Comparison of ENCODE assay signal across 10 mouse cellular contexts in genomic region chr14:33734446-33735043, GRCm38 (mm10).
A peak's percentile ranks its signal among the peaks of the same experiment; 100 is the strongest.
DNase-seq lines count a peak whose midpoint lies in the region; ATAC-seq and TF ChIP-seq lines count a peak whose summit lies in the region.
"Had no signal": no experiment of that assay in that cellular context is flagged by ENCODE, and none has a peak within 500 bp of the region (broad histone marks: within the 10 kb centered on the region; RNA-seq: fewer than 3 reads in every experiment).

No protein-coding gene starts in this region.

- TF ChIP-seq CTCF in kidney, adult 2 months (conservative IDR thresholded peaks at IDR 0.05; ENCODE audit: insufficient read depth, insufficient read length, low read depth, low read length) = no peak
- no peak for TF ChIP-seq CTCF in cerebellum, adult 2 months (IDR thresholded peaks at IDR 0.05; ENCODE audit: borderline replicate concordance, insufficient read depth, low read depth, low read length)
- no peak for TF ChIP-seq CTCF in intestine, postnatal 0 days (IDR thresholded peaks at IDR 0.05; ENCODE audit: low read depth)

- no peaks in the 10 kb centered on the region for H3K27me3 ChIP-seq in kidney, adult 2 months (replicated peaks; ENCODE audit: control insufficient read depth, insufficient read depth, low read length)
- H3K27me3 ChIP-seq in kidney, embryonic 16.5 days (ENCODE audit: insufficient read depth, low read length) = no peaks in the 10 kb centered on the region
- no peaks in the 10 kb centered on the region; the same call in 1 of the 2 replicates for H3K27me3 ChIP-seq in cerebellum, adult 2 months (ENCODE audit: control insufficient read depth, insufficient read depth, low read length)
- no peaks in the 10 kb centered on the region for H3K27me3 ChIP-seq in intestine, postnatal 0 days (replicated peaks; ENCODE audit: control insufficient read depth, insufficient read depth, low read length)
- H3K27me3 ChIP-seq: embryonic facial prominence, embryonic 15.5 days; Patski had no signal

- H3K4me1 ChIP-seq in kidney, adult 2 months (ENCODE audit: control insufficient read depth, insufficient read depth, low read length) = peaks cover 13% of the 10 kb centered on the region
- peaks cover 4% of the 10 kb centered on the region for H3K4me1 ChIP-seq in kidney, embryonic 16.5 days (ENCODE audit: insufficient read depth, low read length)
- peaks cover 7% of the 10 kb centered on the region; the same call in 1 of the 2 replicates for H3K4me1 ChIP-seq in cerebellum, adult 2 months (ENCODE audit: control insufficient read depth, insufficient read depth, low read length)
- H3K4me1 ChIP-seq in intestine, postnatal 0 days (replicated peaks; ENCODE audit: control insufficient read depth, insufficient read depth, low read length) = no peaks in the 10 kb centered on the region

- no peak overlapping the region for H3K27ac ChIP-seq in kidney, adult 2 months (ENCODE audit: insufficient read depth, low read depth, low read length)
- H3K27ac ChIP-seq in kidney, embryonic 16.5 days (ENCODE audit: low read length) = no peak overlapping the region
- H3K27ac ChIP-seq in cerebellum, adult 2 months (ENCODE audit: insufficient read depth, low read length) = no peak overlapping the region
- no peak overlapping the region for H3K27ac ChIP-seq in intestine, postnatal 0 days (ENCODE audit: low read depth, low read length)
- H3K27ac ChIP-seq: embryonic facial prominence, embryonic 15.5 days had no signal

- H3K4me2 ChIP-seq in kidney, embryonic 16.5 days (replicated peaks; ENCODE audit: low read depth, low read length) = no peak overlapping the region
- no peak overlapping the region for H3K4me2 ChIP-seq in intestine, postnatal 0 days (replicated peaks; ENCODE audit: low read depth)
- H3K4me2 ChIP-seq: embryonic facial prominence, embryonic 15.5 days had no signal

- DNase-seq in kidney, adult 2 months = peak; percentile 93
- DNase-seq in cerebellum, adult 2 months = peak; percentile 63 to 75
- peak; percentile 25 to 52 for DNase-seq in heart, postnatal 36 days
- peak; percentile 25 to 65 for DNase-seq in left cerebral cortex, postnatal 10 days (ENCODE audit: extremely low spot score in 1 of 2, low spot score in 2 of 2)
- no peak for DNase-seq in embryo, embryonic 10 days (ENCODE audit: low spot score)

- 49% methylated on average over 5 of the region's 5 CpGs for WGBS in kidney, adult 2 months
- WGBS in kidney, embryonic 16.5 days = 78% methylated on average over 5 of the region's 5 CpGs
- 4% methylated on average over 5 of the region's 5 CpGs for WGBS in cerebellum, adult 2 months
- 84% methylated on average over 5 of the region's 5 CpGs for WGBS in intestine, postnatal 0 days

- TF ChIP-seq POLR2A in kidney, adult 2 months (IDR thresholded peaks at IDR 0.05; ENCODE audit: low read depth, low read length) = no peak
- no peak for TF ChIP-seq POLR2A in cerebellum, adult 2 months (IDR thresholded peaks at IDR 0.05; ENCODE audit: borderline replicate concordance, insufficient read depth, low read length)

- H3K9me3 ChIP-seq in kidney, embryonic 16.5 days (ENCODE audit: low read length) = no peaks in the 10 kb centered on the region
- H3K9me3 ChIP-seq in intestine, postnatal 0 days (ENCODE audit: control insufficient read depth) = no peaks in the 10 kb centered on the region
- H3K9me3 ChIP-seq: embryonic facial prominence, embryonic 15.5 days had no signal

- H3K4me3 ChIP-seq in kidney, adult 2 months (ENCODE audit: insufficient read depth, low read depth, low read length) = no peak overlapping the region
- H3K4me3 ChIP-seq in kidney, embryonic 16.5 days (ENCODE audit: low read length) = no peak overlapping the region
- no peak overlapping the region for H3K4me3 ChIP-seq in cerebellum, adult 2 months (replicated peaks; ENCODE audit: insufficient read depth, low read depth, low read length)
- H3K4me3 ChIP-seq in intestine, postnatal 0 days (ENCODE audit: low read depth, low read length) = no peak overlapping the region
- H3K4me3 ChIP-seq: embryonic facial prominence, embryonic 15.5 days had no signal

- no peak for ATAC-seq in kidney, embryonic 16.5 days (ENCODE audit: low FRiP score, low TSS enrichment)
- ATAC-seq in monocyte, adult 5-6 weeks (replicated peaks; ENCODE audit: insufficient number of reproducible peaks, low FRiP score, low TSS enrichment, poor library complexity, severe bottlenecking) = no peak
- no peak for ATAC-seq in intestine, postnatal 0 days
- ATAC-seq: Patski had no signal

- no peaks in the 10 kb centered on the region for H3K36me3 ChIP-seq in kidney, adult 2 months (ENCODE audit: control insufficient read depth, insufficient read depth, low read length)
- H3K36me3 ChIP-seq in kidney, embryonic 16.5 days (ENCODE audit: insufficient read depth, low read length) = no peaks in the 10 kb centered on the region
- H3K36me3 ChIP-seq in intestine, postnatal 0 days (ENCODE audit: control insufficient read depth, insufficient read depth) = no peaks in the 10 kb centered on the region
- H3K36me3 ChIP-seq: embryonic facial prominence, embryonic 15.5 days had no signal

- intact Hi-C loops in heart, postnatal 36 days (cut with DNase I) = no loop called here
- intact Hi-C loops in left cerebral cortex, postnatal 10 days (cut with DNase I) = no loop called here

- H3K9ac ChIP-seq in kidney, embryonic 16.5 days (replicated peaks; ENCODE audit: low read length) = no peak overlapping the region
- no peak overlapping the region for H3K9ac ChIP-seq in intestine, postnatal 0 days (ENCODE audit: low read depth, low read length)
- H3K9ac ChIP-seq: embryonic facial prominence, embryonic 15.5 days had no signal
